Mouse (Mus musculus): ENCODE results near the gene Traf4. TPM values are rescaled to one million over a fixed set of nuclear protein-coding genes. Genes with fewer than 3 reads are reported as not detected.
"Not testable (repeated sequence)": the region's sequence is repeated elsewhere in the genome, so short reads cannot be mapped to it uniquely, and the experiment has no call there.

The Traf4 gene
- polyA plus RNA-seq, 1 experiment from 2014 or later, result 174 TPM

DNA sequence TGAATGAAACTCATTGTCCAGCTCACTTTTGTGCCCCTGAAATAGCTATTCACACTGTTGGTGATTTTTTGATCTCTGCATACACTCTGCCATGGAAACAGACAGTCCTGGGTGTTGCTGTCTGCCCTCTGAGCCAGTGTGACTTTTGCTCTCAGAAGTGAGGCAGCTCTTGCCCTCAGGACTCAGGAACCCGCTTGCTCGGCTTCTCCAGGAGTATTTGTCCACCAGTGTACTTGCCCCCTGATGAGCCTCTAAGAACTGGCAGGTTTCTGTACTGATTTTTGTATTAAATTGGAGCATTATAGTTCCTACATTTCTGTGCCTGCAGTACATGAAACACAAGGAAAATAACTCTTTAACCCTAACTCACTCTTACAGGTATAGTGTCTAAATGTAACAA is 21.9 kb downstream of the Traf4 start:
- Histone ChIP-seq H3K4me2 (replicated peaks) (no peak overlapping the region), H3K4me1 (no peaks in the 10 kb centered on the region), H3K9me3 (no peaks in the 10 kb centered on the region), H3K27ac (no peak overlapping the region), H3K36me3 (peaks cover 46% of the 10 kb centered on the region), H3K4me3 (no peak overlapping the region), H3K9ac (no peak overlapping the region), H3K27me3 (replicated peaks) (no peaks in the 10 kb centered on the region)
- WGBS, result 84% methylated on average over 2 of the region's 2 CpGs
- ATAC-seq (ENCODE audit: low FRiP score, low read depth), result no peak

DNA sequence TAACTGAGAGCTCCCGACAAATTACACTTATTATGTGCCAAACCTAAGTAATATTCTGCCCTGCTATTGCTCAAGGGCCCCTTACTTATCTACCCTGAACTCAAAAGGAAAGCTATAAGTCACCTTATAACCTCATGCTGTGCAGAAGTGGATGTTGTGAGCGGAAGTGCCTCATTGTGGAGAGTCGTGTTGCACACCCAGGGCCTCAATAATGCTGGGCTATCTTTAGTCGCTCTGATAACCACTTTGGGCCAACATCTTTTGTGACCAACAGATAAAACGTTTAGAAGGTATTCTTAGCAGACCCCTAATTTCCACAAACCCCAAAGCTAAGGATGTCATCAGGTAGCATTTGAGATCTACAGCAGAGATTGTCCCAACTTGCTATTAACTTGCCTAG is 24.7 kb downstream of the Traf4 start:
- no peaks in the 10 kb centered on the region for H3K4me1 ChIP-seq
- no peaks in the 10 kb centered on the region for H3K9me3 ChIP-seq
- no peaks in the 10 kb centered on the region for H3K27me3 ChIP-seq (replicated peaks)
- no peak overlapping the region for H3K4me3 ChIP-seq
- H3K36me3 ChIP-seq, result peaks cover 26% of the 10 kb centered on the region
- no peak for ATAC-seq (ENCODE audit: low FRiP score, low read depth)
- no peak overlapping the region for H3K9ac ChIP-seq
- no peak overlapping the region for H3K27ac ChIP-seq
- H3K4me2 ChIP-seq (replicated peaks), result no peak overlapping the region
- 81% methylated on average over 5 of the region's 5 CpGs for WGBS

- Histone ChIP-seq H3K27me3 (replicated peaks) (no peaks in the 10 kb centered on the region), H3K4me2 (replicated peaks) (no peak overlapping the region), H3K4me1 (no peaks in the 10 kb centered on the region), H3K36me3 (peaks cover 1% of the 10 kb centered on the region), H3K4me3 (no peak overlapping the region), H3K9ac (no peak overlapping the region), H3K27ac (no peak overlapping the region), H3K9me3 (no peaks in the 10 kb centered on the region)
- ATAC-seq (ENCODE audit: low FRiP score, low read depth), result no peak
- WGBS, result 93% methylated on average over 3 of the region's 3 CpGs
Measured at GRCm38 (mm10) chr11:78138023-78138422, 27.4 kb downstream of the Traf4 start.

DNA sequence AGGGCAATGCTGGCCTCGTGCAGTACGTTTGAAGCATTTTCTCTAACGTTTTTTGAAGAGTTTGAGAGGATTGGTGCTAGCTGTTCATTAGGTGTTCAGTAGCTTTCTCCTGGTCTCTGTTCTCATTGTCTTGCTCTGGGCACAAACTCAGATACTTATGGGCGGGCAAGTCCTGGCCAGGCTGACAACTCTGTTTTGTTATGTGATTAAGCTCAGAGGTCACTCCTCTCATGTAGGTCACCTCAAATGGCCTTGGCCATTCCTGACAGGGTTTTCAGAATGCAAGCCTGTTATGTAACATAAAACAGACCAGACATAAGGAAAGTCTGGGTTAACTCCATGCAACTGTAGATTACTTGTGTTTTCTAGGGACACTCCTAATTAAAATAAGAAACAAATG is 27.8 kb downstream of the Traf4 start:
- Histone ChIP-seq H3K27me3 (replicated peaks) (no peaks in the 10 kb centered on the region), H3K4me2 (replicated peaks) (no peak overlapping the region), H3K4me3 (no peak overlapping the region), H3K9me3 (no peaks in the 10 kb centered on the region), H3K36me3 (no peaks in the 10 kb centered on the region), H3K9ac (no peak overlapping the region), H3K27ac (no peak overlapping the region), H3K4me1 (no peaks in the 10 kb centered on the region)
- ATAC-seq (ENCODE audit: low FRiP score, low read depth), result no peak
- 84% methylated on average over 4 of the region's 4 CpGs for WGBS

DNA sequence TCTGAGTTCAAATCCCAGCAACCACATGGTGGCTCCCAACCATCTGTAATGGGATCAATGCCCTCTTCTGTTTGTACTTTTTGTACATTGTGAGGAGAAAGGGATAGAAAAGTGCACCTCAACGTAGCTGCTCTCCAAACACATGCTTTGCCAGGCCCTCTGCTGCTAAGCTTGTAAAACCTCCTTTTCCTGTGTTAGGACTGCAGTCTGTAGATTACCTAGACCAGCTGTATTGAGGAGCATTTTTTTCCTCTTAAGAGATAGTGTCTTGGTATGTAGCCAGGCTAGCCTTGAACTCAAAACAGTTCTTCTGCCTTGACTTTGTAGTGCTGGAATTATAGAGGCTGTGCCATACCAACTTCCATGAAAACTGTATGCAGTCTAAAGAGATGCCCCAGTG is 29.3 kb downstream of the Traf4 start:
- Histone ChIP-seq H3K4me2 (replicated peaks) (no peak overlapping the region), H3K27ac (no peak overlapping the region), H3K9me3 (no peaks in the 10 kb centered on the region), H3K4me1 (no peaks in the 10 kb centered on the region), H3K4me3 (no peak overlapping the region), H3K36me3 (no peaks in the 10 kb centered on the region), H3K9ac (no peak overlapping the region), H3K27me3 (replicated peaks) (no peaks in the 10 kb centered on the region)
- 92% methylated on average over 1 of the region's 1 CpGs for WGBS
- ATAC-seq (ENCODE audit: low FRiP score, low read depth), result no peak

GRCm38 (mm10) chr11:78135314-78135713 is 30.1 kb downstream of the Traf4 start:
- H3K4me3 ChIP-seq; H3K36me3 ChIP-seq; H3K4me2 ChIP-seq (replicated peaks); H3K27ac ChIP-seq; ATAC-seq (ENCODE audit: low FRiP score, low read depth); H3K9ac ChIP-seq; H3K27me3 ChIP-seq (replicated peaks); H3K9me3 ChIP-seq; H3K4me1 ChIP-seq: not testable (repeated sequence)
- 87% methylated on average over 7 of the region's 7 CpGs for WGBS

DNA sequence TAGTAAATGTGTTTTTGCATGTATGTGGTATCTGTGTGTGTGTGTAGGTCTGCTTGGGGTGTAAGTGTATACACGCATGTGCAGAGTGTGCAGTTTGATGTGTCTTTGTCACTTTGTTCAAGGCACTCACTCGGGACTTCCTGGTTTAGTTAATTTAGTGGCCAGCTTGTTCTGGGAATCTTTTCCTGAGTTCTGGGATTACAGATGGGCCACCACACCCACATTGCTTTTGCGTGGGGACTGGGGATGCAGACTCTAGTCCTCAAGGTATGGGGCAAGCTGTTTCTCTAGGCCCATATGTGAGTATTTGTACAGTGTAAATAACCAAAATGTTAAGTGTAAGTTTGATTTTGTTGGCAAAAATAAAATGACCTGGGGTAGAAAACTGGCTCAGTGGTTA is 31.0 kb downstream of the Traf4 start:
- Histone ChIP-seq H3K4me1 (no peaks in the 10 kb centered on the region), H3K27me3 (replicated peaks) (no peaks in the 10 kb centered on the region), H3K9ac (no peak overlapping the region), H3K36me3 (no peaks in the 10 kb centered on the region), H3K27ac (no peak overlapping the region), H3K4me2 (replicated peaks) (no peak overlapping the region), H3K9me3 (no peaks in the 10 kb centered on the region), H3K4me3 (no peak overlapping the region)
- WGBS, result 90% methylated on average over 3 of the region's 3 CpGs
- ATAC-seq (ENCODE audit: low FRiP score, low read depth), result no peak

DNA sequence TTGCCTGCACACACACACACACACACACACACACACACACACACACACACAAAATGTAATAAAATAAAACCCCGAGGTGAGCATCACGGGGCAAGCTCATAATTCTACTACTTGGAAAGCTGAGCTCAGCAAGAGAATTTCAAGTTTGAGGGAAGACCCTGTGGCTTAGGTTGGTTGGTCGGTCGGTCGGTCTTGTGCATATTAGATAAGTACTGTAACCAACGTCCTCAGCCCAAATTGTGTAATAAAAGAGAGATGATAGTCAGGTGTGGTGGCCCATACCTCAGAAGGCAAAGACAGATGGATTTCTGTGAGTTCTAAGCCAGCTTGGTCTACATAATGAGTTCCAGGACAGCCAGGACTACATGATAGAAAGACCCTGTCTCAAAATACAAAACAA is 31.5 kb downstream of the Traf4 start:
- H3K4me1 ChIP-seq, result no peaks in the 10 kb centered on the region
- H3K4me2 ChIP-seq (replicated peaks), result no peak overlapping the region
- ATAC-seq (ENCODE audit: low FRiP score, low read depth), result no peak
- no peak overlapping the region for H3K4me3 ChIP-seq
- 90% methylated on average over 6 of the region's 6 CpGs for WGBS
- H3K36me3 ChIP-seq, result no peaks in the 10 kb centered on the region
- H3K27ac ChIP-seq, result no peak overlapping the region
- no peaks in the 10 kb centered on the region for H3K9me3 ChIP-seq
- no peak overlapping the region for H3K9ac ChIP-seq
- no peaks in the 10 kb centered on the region for H3K27me3 ChIP-seq (replicated peaks)

GRCm38 (mm10) chr11:78129458-78129857 is 35.9 kb downstream of the Traf4 start:
- no peak overlapping the region for H3K4me3 ChIP-seq
- H3K27me3 ChIP-seq (replicated peaks), result no peaks in the 10 kb centered on the region
- no peak overlapping the region for H3K9ac ChIP-seq
- no peak overlapping the region for H3K4me2 ChIP-seq (replicated peaks)
- no peaks in the 10 kb centered on the region for H3K9me3 ChIP-seq
- 70% methylated on average over 8 of the region's 8 CpGs for WGBS
- peaks cover 10% of the 10 kb centered on the region; the same call in 1 of the 2 replicates for H3K4me1 ChIP-seq
- no peaks in the 10 kb centered on the region for H3K36me3 ChIP-seq
- no peak for ATAC-seq (ENCODE audit: low FRiP score, low read depth)
- H3K27ac ChIP-seq, result no peak overlapping the region

DNA sequence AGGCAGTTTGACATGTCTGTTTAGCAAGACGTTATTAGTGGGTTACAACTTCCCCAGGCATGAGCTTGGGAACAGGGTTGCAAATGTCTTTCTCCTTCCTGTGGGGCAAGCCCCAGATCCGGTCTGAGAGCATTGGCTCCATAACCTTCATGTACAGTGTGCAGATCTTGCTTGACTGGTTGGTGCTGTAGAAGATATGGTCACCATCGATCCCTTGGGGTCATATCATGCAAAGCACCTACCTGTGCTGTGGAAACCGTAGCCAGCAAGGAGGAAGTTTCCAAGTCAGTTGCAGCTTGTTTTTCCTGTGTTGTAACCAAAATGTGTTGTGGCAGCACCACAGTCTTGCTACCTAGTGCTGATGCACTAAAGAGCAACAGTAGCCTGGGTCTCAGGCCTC is 38.6 kb downstream of the Traf4 start:
- H3K9ac ChIP-seq, result no peak overlapping the region
- WGBS, result 94% methylated on average over 4 of the region's 4 CpGs
- no peaks in the 10 kb centered on the region for H3K27me3 ChIP-seq (replicated peaks)
- H3K4me3 ChIP-seq, result no peak overlapping the region
- no peaks in the 10 kb centered on the region for H3K9me3 ChIP-seq
- H3K4me2 ChIP-seq (replicated peaks), result no peak overlapping the region
- no peak for ATAC-seq (ENCODE audit: low FRiP score, low read depth)
- no peaks in the 10 kb centered on the region for H3K36me3 ChIP-seq
- peaks cover 10% of the 10 kb centered on the region; the same call in 1 of the 2 replicates for H3K4me1 ChIP-seq
- no peak overlapping the region for H3K27ac ChIP-seq

DNA sequence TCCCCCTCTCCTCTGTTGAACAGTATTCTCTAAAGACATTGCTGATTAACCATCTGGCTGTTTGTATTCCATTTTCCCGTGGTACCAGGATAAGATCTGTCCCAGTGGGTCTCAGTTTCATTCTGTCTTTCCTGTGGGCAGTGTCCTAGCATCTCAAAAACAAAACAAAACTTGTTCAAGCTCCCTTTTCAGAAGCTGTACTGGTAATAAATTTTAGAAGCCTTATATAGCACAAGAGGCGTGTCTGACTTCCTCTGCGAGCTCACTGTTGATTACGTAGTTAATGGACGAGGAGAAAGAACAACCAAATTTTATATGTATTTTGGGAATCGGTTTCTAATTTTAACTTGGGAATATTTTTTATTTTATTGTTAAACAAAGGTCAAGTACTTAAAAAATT is 39.7 kb downstream of the Traf4 start:
- Histone ChIP-seq H3K9ac (no peak overlapping the region), H3K27me3 (replicated peaks) (no peaks in the 10 kb centered on the region), H3K4me2 (replicated peaks) (no peak overlapping the region), H3K36me3 (no peaks in the 10 kb centered on the region), H3K27ac (no peak overlapping the region), H3K4me3 (no peak overlapping the region), H3K4me1 (peaks cover 10% of the 10 kb centered on the region; the same call in 1 of the 2 replicates), H3K9me3 (no peaks in the 10 kb centered on the region)
- 48% methylated on average over 6 of the region's 6 CpGs for whole genome bisulfite sequencing
- no peak for ATAC-seq (ENCODE audit: low FRiP score, low read depth)

- Histone ChIP-seq H3K9ac (no peak overlapping the region), H3K4me1 (peaks cover 18% of the 10 kb centered on the region), H3K27me3 (replicated peaks) (no peaks in the 10 kb centered on the region), H3K4me3 (no peak overlapping the region), H3K27ac (no peak overlapping the region), H3K36me3 (no peaks in the 10 kb centered on the region), H3K4me2 (replicated peaks) (no peak overlapping the region), H3K9me3 (no peaks in the 10 kb centered on the region)
- ATAC-seq (ENCODE audit: low FRiP score, low read depth), result no peak
Measured at GRCm38 (mm10) chr11:78123782-78124181, 41.6 kb downstream of the Traf4 start.

DNA sequence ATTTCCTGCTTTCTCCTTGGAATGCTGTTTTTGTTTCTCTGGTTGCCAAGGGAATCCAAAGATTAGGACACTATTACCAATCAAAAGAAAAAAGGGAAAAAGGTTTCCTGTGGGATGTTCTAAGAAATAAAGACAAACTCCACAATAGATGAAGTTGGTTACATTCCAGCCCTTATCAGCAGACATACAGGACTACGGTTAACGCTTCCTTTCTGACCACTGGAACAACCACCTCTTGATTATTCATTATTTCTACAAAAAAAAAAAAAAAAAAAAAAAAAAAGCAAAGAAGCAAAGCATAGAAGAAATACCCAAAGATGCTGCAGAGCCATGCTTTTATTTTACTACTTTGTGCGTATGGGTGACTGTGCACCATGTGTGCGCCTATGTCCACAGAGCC is 42.6 kb downstream of the Traf4 start:
- ATAC-seq (ENCODE audit: low FRiP score, low read depth), result no peak
- no peak overlapping the region for H3K4me3 ChIP-seq

More for the DNA sequence above, 42.6 kb downstream of the Traf4 start:
- WGBS, result 96% methylated on average over 4 of the region's 4 CpGs
- Histone ChIP-seq H3K36me3 (no peaks in the 10 kb centered on the region), H3K9ac (no peak overlapping the region), H3K27ac (no peak overlapping the region), H3K4me1 (peaks cover 18% of the 10 kb centered on the region), H3K9me3 (no peaks in the 10 kb centered on the region), H3K27me3 (replicated peaks) (no peaks in the 10 kb centered on the region), H3K4me2 (replicated peaks) (no peak overlapping the region)

Data from neural tube, embryonic 12.5 days (tissue).